Mouse (Mus musculus) c-Kit-positive CD71-negative TER-119-negative erythroid progenitor cells, embryonic 14.5 days (primary cell): ENCODE measurements around the gene Txndc8.
A peak's percentile ranks its signal among the peaks of the same experiment; 100 is the strongest.

Experiments used
- DNase-seq: peaks from one replicate; pipeline ENCODE4 v3.0.0-alpha.2; 2013; ENCODE audit warnings: low read depth

Gene Txndc8

DNA sequence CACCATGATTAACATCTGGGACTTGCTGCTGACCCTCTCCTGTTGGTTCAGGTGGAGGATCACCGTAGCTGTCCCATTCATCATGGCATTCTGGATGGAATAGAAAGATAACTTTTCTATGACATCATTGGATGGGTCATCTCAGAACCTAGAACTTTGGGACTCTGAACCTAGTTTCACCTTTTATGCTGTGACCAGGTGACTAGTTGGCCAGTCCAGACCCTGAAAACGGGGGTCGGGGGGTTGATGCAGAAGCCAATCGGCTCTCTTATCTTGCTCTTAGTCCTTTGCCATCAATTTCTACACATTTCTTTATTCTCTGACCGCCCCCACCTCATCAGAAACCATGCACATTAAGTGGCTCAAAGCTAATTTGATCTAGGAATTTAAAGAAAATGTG lies at the start of gene Txndc8:
Txndc8 (minus strand) TSS at position 101 of the 400 bp plus-strand sequence.
- no peak for DNase-seq

DNA sequence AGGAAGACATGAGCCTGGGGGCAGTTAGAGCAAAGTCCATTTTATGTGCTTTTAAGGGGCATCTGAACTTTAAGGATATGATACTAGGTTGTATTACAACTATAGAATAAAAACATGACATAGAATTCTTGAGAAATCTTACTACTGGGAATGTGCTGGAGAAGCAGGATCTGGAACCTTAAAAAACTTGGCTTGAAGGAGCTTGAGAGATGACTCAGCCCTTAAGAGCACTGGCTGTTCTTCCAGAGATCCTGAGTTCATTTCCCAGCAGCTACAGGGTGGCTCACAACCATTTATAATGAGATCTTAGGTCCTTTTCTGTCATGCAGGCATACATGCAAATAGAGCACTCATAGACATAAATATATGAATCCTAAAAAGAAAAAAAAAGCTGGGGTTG lies 46.7 kb upstream of the Txndc8 start:
- DNase-seq: no peak

DNA sequence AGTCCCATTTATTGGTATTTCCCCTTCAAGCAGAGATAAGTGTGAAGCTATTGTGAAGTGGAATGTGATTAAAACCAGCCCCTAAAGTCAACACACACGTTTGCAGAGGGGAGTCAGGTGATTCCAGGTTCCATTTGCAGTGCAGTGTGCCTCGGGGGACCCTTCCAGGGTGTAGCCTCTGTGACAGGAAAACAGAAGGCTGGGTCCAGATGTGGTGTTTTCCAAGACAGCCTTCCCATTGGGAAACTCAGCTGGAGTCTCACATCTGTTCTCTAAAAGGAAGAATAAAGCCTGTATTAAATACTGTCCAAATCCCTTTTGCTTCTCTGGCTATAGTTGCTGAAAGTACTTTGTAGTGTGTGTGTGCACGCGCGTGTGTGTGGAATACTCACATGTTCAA lies 45.5 kb upstream of the Txndc8 start:
- DNase-seq: no peak

DNA sequence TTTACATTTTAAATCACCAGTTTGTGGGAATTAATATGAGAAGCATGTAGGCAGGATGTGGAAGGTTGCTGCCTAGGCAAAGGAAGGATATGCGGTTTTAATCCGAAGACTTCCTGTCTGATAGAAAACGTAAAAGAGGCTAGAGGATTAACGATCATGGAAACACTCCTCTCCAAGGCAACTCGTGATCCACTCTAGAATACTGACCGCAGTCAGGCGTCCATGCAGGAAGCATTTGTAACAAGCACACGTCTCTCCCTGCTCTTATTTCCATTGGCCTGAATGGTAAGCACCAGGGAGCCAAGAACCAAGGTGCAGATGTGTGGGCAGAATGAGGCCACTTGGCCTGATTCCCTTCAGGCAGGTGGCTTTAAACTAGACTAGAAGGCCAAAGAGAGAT lies 41.8 kb upstream of the Txndc8 start:
- DNase-seq: no peak

DNA sequence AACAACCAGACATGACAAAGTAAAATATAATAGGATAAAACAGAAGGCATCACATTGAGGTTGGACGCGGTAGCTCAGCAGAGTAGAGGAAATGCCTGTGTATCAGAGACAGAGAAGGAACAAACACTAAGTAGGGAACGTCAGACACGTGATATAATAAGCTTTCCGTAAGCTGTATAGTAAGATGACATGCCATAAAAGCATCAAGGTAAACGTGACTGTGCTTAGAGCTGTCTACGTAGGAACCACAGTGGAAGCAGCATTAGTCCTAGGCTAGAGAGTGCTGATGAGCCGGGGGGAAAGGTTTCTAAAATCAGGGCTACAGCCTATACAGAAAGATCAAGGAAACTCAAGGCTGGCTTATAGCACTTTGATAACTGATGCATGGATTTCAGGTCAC lies 41.4 kb upstream of the Txndc8 start:
- DNase-seq: no peak

DNA sequence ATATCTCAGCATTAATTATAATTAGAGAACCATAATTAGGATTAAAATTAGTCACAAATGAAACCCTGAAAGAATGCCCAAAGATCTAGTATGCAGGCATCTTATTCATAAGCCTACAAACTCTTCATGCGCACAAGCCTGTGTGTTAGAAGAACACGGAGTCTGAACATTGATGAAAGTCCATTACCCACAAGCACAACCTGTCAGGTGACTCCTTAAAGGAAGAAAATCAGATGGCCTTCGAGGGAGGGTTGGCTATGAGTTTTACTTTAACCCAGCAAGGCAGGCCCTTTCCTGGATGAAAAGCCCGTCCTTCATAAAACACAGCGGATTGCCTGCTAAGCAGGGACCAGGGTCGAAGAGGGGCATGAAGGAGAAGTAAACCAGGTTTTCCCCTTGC lies 35.9 kb upstream of the Txndc8 start:
- no peak for DNase-seq

DNA sequence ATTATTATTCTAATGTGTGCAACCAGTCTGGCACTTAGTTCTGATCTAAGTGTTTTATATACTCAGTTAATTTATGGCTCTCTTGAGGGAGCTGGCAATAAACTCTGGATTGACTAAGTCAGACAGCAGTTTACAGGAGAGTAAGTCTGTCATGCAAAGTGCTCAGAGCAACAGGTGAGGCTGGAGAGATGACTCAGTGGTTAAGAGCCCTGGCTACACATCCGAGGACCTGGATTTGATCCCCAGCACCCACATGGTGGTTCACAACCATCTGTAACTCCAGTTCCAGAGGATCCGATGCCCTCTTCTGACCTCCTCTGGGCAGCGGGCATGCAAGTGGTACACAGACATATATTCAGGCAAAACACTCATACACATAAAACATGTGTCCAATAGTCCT lies 35.4 kb upstream of the Txndc8 start:
- DNase-seq: no peak

DNA sequence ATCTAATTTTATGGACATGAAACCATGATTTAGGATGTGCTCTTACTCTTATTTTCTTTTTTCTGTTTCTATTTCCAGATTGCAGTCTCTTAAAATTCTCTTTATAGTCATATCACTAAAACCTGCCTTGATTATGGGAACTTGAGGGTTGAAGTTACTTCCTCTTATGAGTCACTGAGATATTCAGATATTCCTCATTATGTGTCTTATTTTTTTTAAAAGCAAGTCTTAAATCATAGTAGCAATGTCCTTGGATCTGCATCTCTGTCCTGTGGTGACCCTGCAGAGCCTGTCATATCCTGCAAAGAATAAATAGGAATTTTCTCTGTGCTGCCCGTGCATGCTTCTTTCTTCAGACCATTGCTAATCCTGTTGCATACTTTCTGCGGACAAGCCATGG lies 31.2 kb upstream of the Txndc8 start:
- no peak for DNase-seq

DNA sequence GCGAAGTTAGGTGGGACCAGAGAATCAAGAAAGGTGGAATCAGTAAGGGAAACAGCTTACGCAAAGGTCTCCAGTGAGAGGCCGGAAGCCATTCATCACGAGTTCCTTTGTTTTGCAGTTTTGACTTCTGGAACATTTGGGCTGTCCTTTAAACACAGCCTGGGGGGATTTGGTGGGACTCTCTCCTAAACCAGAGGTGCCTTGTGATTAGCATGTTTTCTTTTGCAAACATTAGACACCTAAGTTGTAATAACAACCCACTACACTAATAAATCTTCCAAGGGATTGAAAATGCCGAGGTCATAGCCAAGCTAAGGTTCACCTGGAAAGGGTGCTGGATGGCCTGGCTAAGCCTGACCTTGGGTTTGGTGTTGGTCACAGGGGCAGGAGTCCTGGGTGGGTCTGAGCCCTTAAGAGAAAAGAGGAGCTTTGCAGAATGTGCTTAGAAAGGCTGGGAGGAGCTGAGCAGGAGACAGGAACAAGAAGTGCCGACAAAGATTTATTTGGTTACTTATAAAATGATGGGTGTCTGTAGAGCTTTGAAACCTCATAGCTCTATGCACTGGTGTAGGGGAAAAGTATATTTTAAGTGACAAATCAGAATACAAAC lies 28.3 kb upstream of the Txndc8 start:
- DNase-seq: no peak

DNA sequence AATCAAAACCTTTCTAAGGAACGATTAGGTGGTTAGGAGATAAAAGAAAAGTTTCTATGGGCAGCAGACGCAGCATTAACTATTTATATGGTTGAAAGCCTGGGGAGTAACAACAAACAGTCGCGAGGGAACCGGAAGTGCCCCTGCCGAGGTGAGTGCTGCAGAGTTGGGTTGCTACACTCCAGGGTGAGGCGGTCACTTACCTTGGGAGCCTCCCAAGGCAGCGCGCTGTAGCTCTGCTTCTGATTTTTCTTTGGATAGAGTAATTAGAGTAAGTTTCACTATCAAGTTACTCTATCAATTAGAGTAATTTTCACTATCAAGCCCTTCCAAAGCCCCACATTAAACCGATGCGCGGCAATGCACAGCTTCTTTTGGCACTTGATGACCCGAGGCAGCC lies 25.7 kb upstream of the Txndc8 start:
- DNase-seq: no peak

DNA sequence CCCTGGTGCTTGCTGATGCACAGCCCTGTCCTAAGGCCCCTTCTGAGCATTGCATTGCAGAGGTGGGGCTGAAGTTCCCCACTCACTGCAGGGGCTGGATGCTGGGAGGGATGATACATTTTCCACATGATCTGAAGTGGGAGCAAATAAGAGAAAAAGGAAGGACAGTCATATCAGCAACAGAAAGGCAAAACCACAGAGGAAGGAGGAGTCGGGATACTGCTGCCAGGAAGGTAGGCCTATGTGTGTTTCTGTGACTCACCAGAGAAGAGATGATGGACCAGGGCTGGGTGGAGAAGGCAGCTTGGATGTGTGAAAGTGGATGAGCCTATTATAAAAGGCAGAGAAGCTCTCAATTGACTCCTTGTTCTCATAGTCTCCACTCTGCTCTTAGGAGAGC lies 23.8 kb upstream of the Txndc8 start:
- no peak for DNase-seq

DNA sequence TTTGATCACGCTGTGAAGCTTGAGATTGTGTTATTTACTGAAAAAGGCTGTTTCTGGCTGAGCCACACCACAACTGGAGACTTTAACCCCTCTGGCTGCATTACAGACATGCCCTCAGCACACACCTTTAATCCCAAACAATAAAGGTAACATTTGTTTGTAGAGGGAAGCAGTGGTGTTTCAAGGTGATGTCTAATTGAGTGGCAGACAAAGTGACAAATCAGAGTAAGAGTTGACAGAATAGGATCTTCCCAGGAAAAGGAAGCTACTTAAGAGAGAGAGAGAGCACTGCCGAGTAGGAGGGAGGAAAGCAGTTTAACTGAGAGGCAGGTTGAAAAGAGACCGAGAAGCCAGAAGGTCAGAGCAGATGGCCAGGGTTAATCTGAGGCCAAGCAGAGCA lies 5.4 kb downstream of the Txndc8 start:
- no peak for DNase-seq

DNA sequence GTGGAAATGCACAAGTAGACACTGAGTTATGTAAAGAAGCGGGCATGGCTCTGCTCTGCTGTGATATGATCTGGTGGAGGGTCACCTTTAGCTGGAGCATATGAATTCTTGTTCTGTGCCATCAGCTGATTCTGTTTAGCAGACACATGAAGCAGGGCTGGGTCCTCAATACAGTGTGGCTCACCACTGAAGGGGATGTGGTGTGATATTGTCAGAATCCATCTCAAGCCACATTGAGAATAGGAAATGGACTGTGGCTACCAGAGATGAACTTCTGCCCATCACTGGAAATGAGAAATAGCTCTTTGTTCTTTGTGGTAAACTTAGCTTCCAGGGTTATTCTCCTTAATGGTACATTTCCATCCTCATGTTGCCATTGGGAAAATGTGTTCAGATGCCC lies 17.5 kb downstream of the Txndc8 start:
- peak; percentile 1 for DNase-seq

DNA sequence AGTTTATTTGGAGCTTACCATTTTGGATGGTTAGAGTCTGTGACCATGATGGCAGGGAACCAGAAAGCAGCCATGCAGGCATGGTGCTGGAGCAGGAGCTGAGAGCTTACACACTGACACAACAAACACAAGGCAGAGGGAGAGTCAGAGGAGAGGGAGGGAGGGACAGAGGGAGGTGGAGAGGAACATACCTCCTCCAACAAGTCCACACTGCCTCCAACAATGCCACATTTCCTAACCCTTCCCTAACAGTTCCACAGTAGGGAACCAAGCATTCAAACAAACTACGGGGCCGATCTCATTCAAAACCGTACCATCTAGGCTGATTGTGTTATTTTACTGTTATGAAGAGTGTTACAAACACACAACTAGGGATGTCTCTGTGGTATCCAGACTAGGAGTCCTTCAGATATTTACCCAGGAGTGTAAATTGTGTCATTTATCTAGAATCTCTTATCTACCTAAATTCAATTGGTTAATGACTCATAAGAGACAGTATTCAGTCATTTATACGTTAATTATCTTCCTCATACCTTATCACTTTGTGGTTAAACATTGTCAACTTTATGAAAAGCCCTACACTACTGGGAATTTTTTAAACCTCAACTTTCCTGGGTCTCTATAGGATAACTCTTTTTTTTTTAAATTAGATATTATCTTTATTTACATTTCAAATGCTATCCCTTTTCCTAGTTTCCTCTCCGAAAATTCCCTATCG lies 34.4 kb downstream of the Txndc8 start:
- DNase-seq: no peak

DNA sequence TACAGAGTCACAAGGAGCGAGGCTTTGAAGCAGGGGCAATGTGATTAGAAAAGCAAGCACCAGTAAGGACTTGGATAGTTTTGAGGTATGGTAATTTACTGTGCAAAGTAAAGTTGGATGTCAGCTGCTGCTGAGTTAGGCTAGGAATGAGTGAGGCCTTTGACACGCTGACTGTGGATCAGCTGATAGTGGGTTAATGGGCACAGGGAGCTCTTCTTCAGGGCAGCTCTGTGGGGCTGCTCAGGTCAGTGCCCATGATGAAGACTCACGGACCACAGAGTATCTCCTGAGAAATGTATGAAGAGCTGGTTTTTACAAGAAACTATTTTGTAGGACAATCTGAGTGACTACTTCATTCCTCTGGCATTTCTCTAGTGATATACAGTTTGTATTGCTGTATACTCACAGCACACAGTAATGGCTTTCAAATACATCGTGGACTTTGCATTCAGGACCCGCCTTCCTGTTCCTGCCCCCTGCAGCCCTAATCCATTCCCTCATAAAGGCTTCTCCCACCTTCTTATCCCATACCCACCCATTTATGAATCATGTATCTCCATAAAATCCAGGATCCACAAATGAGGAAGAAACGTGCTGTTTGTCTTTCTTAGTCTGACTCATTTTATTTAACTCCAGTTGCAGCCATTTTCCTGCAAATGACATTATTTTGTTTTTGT lies 35.2 kb downstream of the Txndc8 start:
- DNase-seq: no peak

DNA sequence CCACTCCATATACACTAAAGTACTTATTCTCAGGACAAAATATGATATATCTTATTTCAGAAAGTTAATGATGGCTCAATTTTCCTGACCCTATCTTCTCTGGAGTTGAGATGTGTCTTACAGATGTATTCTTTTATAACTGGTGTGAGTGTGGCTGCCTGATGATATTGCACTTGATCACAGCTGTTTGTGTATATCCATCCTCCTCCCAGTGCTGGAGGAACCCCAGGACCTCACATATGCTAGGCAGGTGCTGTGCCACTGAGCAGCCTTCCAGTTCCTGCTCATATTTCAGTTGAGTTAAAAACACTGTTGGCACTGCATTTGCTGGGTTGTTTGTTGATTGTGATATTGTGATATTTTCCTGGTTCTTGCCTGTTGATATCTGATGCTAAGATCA lies 38.6 kb downstream of the Txndc8 start:
- DNase-seq: no peak

DNA sequence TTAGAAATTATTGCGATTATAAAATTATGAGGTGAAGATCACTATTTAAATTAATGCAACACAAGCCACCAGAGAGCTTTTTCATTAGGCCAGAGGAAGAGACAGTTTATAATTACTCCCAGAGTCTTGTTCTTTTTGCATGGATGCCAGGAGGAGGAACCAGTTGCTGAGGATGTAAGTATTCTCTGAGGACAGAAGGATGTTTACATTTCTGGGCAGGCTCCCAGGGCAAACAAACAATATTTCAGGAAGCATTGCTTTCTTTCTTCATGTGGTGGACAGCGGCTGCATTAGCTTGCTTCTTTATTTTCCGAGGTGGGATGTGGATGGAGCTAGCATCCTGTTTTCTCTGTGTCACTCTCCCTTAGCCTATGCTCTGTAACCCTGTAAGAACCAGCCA lies 41.7 kb downstream of the Txndc8 start:
- DNase-seq: no peak

DNA sequence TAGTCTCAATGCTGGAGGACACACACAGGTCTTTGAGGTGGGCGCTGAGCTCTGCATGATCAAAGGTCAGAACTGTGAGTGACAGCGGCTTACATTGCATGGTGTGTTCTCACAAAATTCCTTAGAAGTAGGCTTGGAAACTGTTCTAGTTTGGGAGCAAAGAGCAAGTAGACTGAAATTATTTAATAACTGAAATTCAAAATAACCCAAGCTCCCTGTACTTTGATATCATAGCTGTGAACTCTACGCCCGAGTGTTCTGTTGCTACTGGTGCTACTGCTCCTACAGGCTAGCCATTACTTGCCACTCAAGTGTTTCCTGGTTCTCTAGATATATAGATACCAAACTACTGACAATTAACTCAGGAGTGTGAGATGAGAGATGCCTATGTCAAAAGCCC lies 43.4 kb downstream of the Txndc8 start:
- no peak for DNase-seq

DNA sequence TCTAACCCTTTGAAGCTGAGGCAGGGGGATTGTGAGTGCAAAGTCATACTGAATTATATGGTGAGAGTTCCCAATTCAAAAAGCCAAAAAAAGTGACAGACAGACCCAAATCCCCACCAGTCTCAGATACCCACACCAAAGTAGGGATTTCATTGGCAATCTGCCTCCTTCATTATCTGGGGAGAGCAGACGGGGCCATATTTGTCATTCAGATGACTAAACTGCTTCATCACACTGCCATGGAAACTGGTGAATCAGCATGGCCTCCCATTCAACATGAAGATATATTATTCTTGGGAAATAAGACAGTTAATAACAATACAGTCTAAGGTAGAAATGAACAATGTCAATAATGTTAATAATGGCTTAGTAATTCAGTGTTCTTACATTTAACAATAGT lies 44.8 kb downstream of the Txndc8 start:
- no peak for DNase-seq

DNA sequence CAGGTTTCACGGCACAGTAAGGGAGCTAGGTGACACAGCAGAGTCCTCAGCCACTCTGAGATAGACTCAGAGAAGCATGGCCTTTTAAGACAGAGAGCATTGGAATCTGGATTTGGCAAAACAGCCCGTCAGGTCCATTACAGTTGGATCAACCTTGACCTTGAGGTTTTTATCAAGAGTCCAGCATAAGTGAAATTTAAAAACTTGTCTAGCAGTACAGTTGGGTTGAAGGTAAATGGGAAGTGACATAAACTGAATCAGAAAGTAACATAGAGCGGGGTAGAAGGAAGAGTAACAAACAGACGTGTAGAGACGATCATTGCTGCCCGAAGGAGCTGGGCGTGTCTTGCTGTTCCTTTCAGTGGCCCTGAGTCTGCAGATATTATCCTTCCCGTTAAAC lies 49.9 kb downstream of the Txndc8 start:
- DNase-seq: no peak

DNA sequence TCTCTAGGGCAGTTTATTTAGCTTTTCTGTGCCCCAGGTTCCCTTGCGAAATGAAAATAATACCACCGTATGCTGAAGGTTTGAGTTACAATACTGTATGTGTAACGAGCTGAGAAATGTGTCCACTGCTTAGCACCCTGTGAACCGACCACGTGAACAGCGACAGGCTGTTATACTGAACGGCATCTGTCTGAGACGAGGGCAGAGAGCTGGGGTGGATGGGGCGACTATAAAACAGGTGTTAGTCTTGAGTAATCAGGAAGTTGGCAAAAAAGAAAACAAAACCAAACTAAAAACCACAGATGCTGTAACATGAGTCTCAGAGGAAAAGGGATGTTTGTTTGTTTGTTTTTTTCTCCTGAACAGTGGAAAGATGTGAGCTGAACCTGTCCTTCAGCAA lies 50.8 kb downstream of the Txndc8 start:
- DNase-seq: no peak

DNA sequence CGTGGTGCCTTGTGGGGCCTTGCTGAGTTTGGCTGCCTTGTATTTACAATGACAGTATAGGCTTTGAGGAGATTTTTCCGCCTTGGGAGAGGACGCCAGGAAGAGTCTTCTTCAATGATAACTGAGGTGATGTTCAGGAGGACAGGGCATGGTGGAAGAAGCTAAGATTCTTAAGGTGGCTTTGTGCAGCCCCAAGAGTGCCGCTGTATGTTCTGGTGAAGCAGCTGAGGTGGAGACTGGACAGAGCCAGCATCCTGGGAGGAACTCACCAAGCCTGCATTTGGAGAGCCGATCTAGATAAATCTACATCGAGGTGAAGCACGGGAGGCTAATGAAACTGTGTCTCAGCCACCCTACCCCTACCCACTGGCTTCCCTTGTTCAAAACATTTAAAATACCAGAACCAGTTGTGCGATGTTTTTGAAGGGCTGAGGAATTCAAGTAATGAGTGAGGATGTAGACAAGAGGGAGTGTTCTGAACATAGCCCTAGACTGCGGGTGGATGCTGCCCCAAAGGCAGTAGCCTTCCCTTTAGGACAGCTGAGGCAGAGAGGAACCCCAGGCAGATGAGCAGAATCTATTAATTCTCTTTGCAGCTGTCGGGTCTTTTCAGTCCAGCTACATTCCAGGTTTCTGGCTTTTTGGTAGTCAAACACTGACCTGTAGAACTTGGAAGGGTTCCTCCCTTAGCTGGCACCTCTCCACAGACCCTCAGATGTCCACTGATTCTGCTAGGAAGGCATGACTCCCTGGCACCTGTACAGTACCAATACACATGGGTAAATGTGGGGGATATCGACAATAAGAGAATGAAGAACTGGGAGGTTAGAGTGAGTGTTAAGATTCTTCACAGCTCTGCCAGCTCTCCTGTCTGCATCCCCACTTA lies 51.5 kb downstream of the Txndc8 start:
- DNase-seq: no peak
